Mouse (Mus musculus) liver, embryonic 14.5 days (tissue): ENCODE data around the gene Trp53rka. TPM values are rescaled to one million over a fixed set of nuclear protein-coding genes. Genes with fewer than 3 reads are reported as not detected.

Source experiments
- ATAC-seq: fragments of 200-750 bp; cut with Nextera tagmentation; 2 replicates; pipeline ENCODE4 v1.8.0; 2017; ENCODE audit warnings: moderate number of reproducible peaks, mild to moderate bottlenecking, moderate library complexity; ENCODE audit not compliant: insufficient read depth
- DNase-seq, 3 experiments: peaks; one replicate each; pipeline ENCODE4 v3.0.0-alpha.2; 2012 to 2013; ENCODE audit warnings: low read depth in 3 of 3, low spot score in 3 of 3
- H3K27ac ChIP-seq: fragments of 300-500 bp; sonication (generic); 2 replicates; pipeline ENCODE4 v1.5.1; 2014; ENCODE audit warnings: moderate library complexity, mild to moderate bottlenecking, control low read depth, inconsistent platforms
- H3K27me3 ChIP-seq: fragments of 300-500 bp; sonication (generic); 2 replicates; pipeline ENCODE4 v1.6.1; 2014; ENCODE audit warnings: mild to moderate bottlenecking, low read length, moderate library complexity; ENCODE audit not compliant: control insufficient read depth, insufficient read depth
- H3K36me3 ChIP-seq: fragments of 300-500 bp; sonication (generic); replicated peaks from 2 replicates; pipeline ENCODE4 v1.6.1; 2014; ENCODE audit warnings: low read depth; ENCODE audit not compliant: control insufficient read depth, insufficient read depth
- H3K4me1 ChIP-seq, 2 experiments: fragments of 200-500 bp in 1 of 2; fragments of 300-500 bp in 1 of 2; sonication (generic) in 1 of 2; replicated peaks; 2 replicates each; pipeline ENCODE4 v1.6.1; 2012 to 2014; ENCODE audit warnings: antibody characterized with exemption in 1 of 2, inconsistent platforms in 1 of 2, low read length in 1 of 2; ENCODE audit not compliant: control insufficient read depth in 2 of 2, insufficient read depth in 2 of 2
- H3K4me2 ChIP-seq: fragments of 300-500 bp; sonication (generic); 2 replicates; pipeline ENCODE4 v1.6.1; 2014; ENCODE audit warnings: low read depth, mild to moderate bottlenecking, control low read depth, moderate library complexity
- H3K4me3 ChIP-seq, 2 experiments: fragments of 200-500 bp in 1 of 2; fragments of 300-500 bp in 1 of 2; sonication (generic) in 1 of 2; 2 replicates each; pipeline ENCODE4 v1.5.1; 2012 to 2014; ENCODE audit warnings: low read depth in 2 of 2, low read length in 2 of 2, mild to moderate bottlenecking in 2 of 2, control low read depth in 1 of 2, inconsistent platforms in 1 of 2, moderate library complexity in 1 of 2; ENCODE audit not compliant: insufficient read depth in 1 of 2
- H3K9ac ChIP-seq: fragments of 300-500 bp; sonication (generic); replicated peaks from 2 replicates; pipeline ENCODE4 v1.6.1; 2014; ENCODE audit warnings: mild to moderate bottlenecking, control low read depth, moderate library complexity
- H3K9me3 ChIP-seq: fragments of 300-500 bp; sonication (generic); 2 replicates; pipeline ENCODE4 v1.6.1; 2016; ENCODE audit warnings: low read length, mixed read lengths; ENCODE audit not compliant: control insufficient read depth
- CTCF ChIP-seq: IDR thresholded peaks from 2 replicates; pipeline ENCODE4 v1.5.1; 2016; ENCODE audit warnings: antibody characterized with exemption, low read depth, control low read depth
- EP300 ChIP-seq: IDR thresholded peaks from 2 replicates; pipeline ENCODE4 v1.6.1; 2016; ENCODE audit warnings: antibody characterized with exemption, low read depth
- WGBS: fragments of 180-500 bp; shearing (Covaris S2); extraction: QIAGEN DNeasy Blood & Tissue Kit; methylation state at CpG from one replicate; pipeline ENCODE4 v1.1.7; 2014; ENCODE audit not compliant: insufficient replicate concordance; 5-methylcytosine and 5-hydroxymethylcytosine counted together
- polyA plus RNA-seq, 2 experiments: library from polyadenylated mRNA; depleted of rRNA in 1 of 2; stranded (reverse) in 1 of 2; unstranded in 1 of 2; fragments of >200 nt; fragmentation: Nextera tagmentation in 1 of 2; extraction: Ambion mirVana in 1 of 2; gene quantifications; 2 replicates each; pipeline versions ENCODE4 v1.2.1 to v1.2.3; 2012 to 2014

The Trp53rka gene
- polyA plus RNA-seq, 2 experiments: 7.4 to 8.8 TPM

GRCm38 (mm10) chr2:165473003-165473402 is 20.1 kb downstream of the Trp53rka start, which contains the start of gene Slc13a3:
Gene Slc13a3 (minus strand): TSS chr2:165473230.
- Histone ChIP-seq H3K9me3 (no peaks in the 10 kb centered on the region), H3K27ac (no peak within 1 kb of the TSS), H3K4me3 (peak within 1 kb of the TSS in 1 of 2 experiments; percentile 23; a peak in 2 of 4 replicates), H3K4me2 (peak within 1 kb of the TSS; percentile 36), H3K27me3 (peaks cover 5% of the 10 kb centered on the region; the same call in 1 of the 2 replicates), H3K9ac (no peak within 1 kb of the TSS), H3K36me3 (no peaks in the 10 kb centered on the region), H3K4me1 (no peaks in the 10 kb centered on the region)
- 3% methylated on average over 34 of the region's 35 CpGs for WGBS
- TF ChIP-seq CTCF (no peak), EP300 (no peak)
- ATAC-seq: no peak
- DNase-seq: no peak

- DNase-seq: no peak
- Histone ChIP-seq H3K27ac (no peak overlapping the region), H3K36me3 (no peaks in the 10 kb centered on the region), H3K9ac (no peak overlapping the region), H3K4me2 (peak overlapping the region; percentile 36), H3K4me1 (no peaks in the 10 kb centered on the region; a peak in 1 of 4 replicates), H3K27me3 (peaks cover 5% of the 10 kb centered on the region; the same call in 1 of the 2 replicates), H3K9me3 (no peaks in the 10 kb centered on the region), H3K4me3 (no peak overlapping the region)
- WGBS: 57% methylated on average over 11 of the region's 11 CpGs
- TF ChIP-seq CTCF: no peak
- no peak for TF ChIP-seq EP300
- ATAC-seq: no peak
Measured at GRCm38 (mm10) chr2:165471943-165472342, 21.2 kb downstream of the Trp53rka start.

GRCm38 (mm10) chr2:165470167-165470566 is 23.0 kb downstream of the Trp53rka start:
- TF ChIP-seq CTCF (peak; percentile 38), EP300 (no peak)
- no peak overlapping the region for H3K4me2 ChIP-seq
- H3K9me3 ChIP-seq: no peaks in the 10 kb centered on the region
- ATAC-seq (no peak), DNase-seq (no peak)
- 16% methylated on average over 5 of the region's 5 CpGs for WGBS
- H3K9ac ChIP-seq: no peak overlapping the region
- no peak overlapping the region for H3K4me3 ChIP-seq
- no peaks in the 10 kb centered on the region; a peak in 1 of 4 replicates for H3K4me1 ChIP-seq
- H3K27me3 ChIP-seq: peaks cover 5% of the 10 kb centered on the region; the same call in 1 of the 2 replicates
- H3K27ac ChIP-seq: no peak overlapping the region
- H3K36me3 ChIP-seq: no peaks in the 10 kb centered on the region

- ATAC-seq (peak; percentile 40; the same call in 1 of the 2 replicates), DNase-seq (no peak)
- Histone ChIP-seq H3K9me3 (no peaks in the 10 kb centered on the region), H3K4me1 (no peaks in the 10 kb centered on the region; a peak in 1 of 4 replicates), H3K27ac (no peak overlapping the region), H3K4me3 (no peak overlapping the region), H3K9ac (no peak overlapping the region), H3K36me3 (no peaks in the 10 kb centered on the region), H3K4me2 (no peak overlapping the region), H3K27me3 (peaks cover 2% of the 10 kb centered on the region; the same call in 1 of the 2 replicates)
- no peak for TF ChIP-seq EP300
- TF ChIP-seq CTCF: no peak
- 57% methylated on average over 14 of the region's 15 CpGs for WGBS
Measured at GRCm38 (mm10) chr2:165467824-165468452, 25.2 kb downstream of the Trp53rka start.

GRCm38 (mm10) chr2:165459663-165460062 is 33.5 kb downstream of the Trp53rka start:
- H3K4me3 ChIP-seq: no peak overlapping the region
- H3K9ac ChIP-seq: no peak overlapping the region
- H3K9me3 ChIP-seq: no peaks in the 10 kb centered on the region
- H3K27ac ChIP-seq: no peak overlapping the region
- H3K4me1 ChIP-seq: no peaks in the 10 kb centered on the region
- ATAC-seq: no peak
- TF ChIP-seq EP300 (no peak), CTCF (no peak)
- H3K27me3 ChIP-seq: no peaks in the 10 kb centered on the region
- H3K36me3 ChIP-seq: no peaks in the 10 kb centered on the region
- 34% methylated on average over 7 of the region's 7 CpGs for whole genome bisulfite sequencing
- no peak overlapping the region for H3K4me2 ChIP-seq
- no peak for DNase-seq
